Mouse (Mus musculus): ENCODE measurements around the gene Adamtsl5.
"Not testable (repeated sequence)": the region's sequence is repeated elsewhere in the genome, so short reads cannot be mapped to it uniquely, and the experiment has no call there.

Adamtsl5 gene

DNA sequence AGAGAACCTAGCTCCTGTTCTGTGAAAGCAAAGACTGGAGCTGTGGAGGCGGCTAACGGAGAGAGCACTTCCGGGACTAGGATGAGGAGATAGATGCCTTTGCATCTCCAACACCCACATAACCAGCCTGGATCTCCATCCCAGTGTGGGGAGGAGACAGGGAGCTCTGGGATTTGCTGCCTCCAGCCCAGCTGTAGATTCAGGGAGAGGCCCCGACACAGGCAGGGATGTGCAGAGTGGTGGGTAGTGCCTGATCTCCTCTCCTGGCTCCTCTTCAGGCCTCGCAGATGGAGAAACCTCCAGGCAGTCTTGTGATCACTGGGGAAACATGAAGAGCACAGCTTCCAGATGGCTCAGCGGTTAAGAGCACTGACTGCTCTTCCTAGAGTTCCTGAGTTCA, 24.5 kb upstream of the Adamtsl5 start:
- DNase-seq (ENCODE audit: low read depth, low spot score) = peak; percentile 82

DNA sequence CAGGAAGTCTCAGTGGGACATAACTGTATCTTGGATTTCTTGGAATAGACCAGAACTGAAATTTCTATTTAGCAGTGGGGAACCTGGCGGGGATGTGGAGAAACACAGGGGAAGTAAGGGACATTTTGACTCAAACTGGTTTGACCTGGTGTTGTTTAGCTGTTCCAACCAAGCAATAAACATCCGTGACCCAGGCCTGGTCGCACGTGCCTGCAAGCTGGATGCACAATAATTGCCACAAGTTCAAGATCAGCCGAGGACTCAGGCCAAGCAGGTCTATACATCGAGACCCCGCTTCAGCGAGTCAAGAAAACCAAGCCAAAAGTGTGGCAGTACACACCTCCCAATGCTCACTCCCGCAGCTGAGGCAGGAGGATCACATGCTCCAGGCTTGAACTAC, 23.8 kb upstream of the Adamtsl5 start:
- no peak for DNase-seq (ENCODE audit: low read depth, low spot score)

DNA sequence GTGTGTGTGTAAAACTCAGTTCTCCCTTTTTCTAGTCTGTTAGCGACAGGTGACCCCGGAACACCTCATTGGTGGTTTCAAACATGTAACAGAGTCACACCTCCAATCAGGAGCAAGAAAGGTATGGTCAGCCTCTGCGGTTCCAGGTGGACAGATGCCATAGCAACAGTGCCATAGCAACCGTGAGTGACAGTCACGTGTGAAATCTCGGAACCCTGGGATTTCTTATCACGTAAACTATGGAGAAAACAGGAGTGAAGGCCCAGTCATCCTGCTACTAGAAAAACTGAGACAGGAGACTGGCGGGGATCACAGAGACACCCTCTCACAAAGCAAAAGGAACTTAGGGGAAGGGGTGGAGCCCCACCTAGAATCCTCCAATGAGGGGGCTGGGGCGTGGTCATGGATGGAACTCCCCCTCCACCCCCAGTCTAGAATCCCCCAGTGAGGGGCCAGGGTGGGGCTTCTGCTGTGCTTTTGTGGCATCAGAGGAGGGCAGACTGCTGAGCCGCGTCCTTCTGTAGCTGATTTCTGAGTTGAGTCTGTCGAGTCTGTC, 23.3 kb upstream of the Adamtsl5 start:
- peak; percentile 93 for DNase-seq (ENCODE audit: low read depth, low spot score)

DNA sequence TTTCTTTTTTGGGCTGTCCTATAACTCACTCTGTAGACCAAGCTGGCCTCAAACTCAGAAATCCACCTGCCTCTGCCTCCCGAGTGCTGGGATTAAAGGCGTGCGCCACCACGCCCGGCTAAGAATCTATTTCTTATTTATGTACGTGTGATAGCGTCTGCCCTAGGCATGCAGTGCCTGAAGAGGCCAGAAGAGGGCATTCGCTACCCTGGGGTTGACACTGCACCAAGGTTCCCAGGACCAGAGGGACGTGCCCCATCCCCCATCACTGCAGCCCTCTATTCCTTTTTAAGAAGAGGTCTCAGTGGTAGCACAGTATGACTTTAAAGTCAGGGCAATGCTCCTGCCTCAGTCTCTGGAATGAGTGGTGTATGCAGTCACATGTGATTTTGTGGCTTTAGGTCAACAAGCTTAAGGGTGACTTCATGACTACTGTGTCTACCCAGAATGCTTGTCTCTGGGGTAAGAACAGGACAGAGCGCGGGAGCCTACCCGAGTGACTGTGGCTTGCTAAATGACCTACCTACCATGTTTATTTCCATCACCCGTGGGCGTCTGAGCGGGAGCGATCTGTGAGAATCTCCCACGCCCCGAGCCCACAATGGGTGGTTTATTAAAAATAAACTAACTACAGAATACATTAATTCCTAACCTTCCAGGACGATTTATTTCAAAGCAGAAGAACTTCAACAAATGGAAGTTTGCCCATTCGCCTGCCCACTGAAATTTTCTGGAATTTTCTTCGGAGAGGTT, 22.0 kb upstream of the Adamtsl5 start:
- peak; percentile 70 for DNase-seq (ENCODE audit: low read depth, low spot score)

DNA sequence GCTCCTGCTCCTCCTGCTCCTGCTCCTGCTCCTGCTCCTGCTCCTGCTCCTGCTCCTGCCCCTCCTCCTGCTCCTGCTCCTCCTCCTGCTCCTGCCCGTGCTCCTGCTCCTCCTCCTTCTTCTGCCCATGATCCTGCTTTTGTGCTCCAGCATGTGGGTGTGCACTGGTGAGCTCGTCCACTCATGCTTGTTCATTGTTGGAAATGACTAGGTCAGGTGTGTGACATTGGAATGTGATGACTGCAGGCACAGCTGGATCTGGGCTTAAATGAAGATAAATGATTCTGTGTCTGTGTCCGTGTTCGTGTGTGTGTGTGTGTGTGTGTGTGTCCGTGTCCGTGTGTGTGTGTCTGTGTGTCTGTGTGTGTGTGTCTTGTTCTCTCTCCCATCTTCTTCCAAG, 20.2 kb upstream of the Adamtsl5 start:
- no peak for DNase-seq (ENCODE audit: low read depth, low spot score)

DNA sequence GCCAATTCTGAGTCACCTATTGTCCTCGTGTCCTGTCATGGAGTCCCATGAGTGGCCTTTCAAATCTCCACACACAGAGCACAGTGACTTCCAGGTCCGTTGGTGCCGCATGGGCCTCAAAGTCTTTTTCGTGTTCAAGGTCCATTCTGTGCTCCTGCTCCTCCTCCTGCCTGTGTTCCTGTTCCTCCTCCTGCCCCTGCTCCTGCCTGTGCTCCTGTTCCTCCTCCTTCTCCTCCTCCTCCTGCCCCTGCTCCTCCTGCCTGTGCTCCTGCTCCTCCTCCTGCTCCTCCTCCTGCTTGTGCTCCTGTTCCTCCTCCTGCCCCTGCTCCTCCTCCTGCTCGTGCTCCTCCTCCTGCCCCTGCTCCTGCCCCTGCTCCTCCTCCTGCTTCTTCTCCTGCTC, 19.7 kb upstream of the Adamtsl5 start:
- DNase-seq (ENCODE audit: low read depth, low spot score) = no peak

DNA sequence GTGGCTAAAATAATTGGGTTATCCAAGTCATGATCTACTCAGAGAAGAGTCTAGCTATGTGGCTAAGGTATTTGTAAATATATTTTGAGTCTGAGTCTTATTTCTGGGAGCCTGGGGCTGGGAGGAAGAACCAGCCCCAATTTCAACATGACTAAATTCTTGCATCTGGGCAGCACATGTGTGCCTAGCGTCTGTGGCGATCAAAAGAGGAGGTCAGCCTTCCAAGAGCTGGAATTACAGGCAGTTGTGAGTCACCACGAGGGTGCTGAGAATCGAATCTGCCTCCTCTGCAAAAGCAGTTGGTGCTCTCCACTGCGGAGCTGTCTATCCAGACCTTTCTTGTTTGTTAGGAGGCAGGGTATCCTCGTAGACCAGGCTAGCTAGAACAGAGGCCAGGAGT, 17.5 kb upstream of the Adamtsl5 start:
- no peak for DNase-seq (ENCODE audit: low read depth, low spot score)

DNA sequence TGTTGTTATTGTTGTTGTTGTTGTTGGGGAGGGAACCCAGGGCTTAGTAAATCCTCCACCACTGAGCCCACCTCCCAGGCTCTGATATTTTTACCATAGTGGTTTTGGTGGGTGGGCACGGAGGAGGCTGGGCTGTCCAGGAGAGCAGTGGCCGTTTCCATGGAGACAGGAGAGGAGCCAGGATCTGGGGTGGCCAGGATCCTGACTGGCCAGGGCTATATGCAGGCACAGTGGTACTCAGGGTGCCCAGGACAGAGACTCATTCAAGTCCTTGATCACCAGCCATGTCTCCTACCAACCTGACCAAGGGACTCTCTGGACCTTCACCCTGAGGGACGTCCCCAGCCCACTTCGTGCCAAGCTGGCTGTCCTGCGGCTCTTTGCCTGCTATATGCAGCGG, 15.5 kb upstream of the Adamtsl5 start:
- no peak for DNase-seq (ENCODE audit: low read depth, low spot score)

DNA sequence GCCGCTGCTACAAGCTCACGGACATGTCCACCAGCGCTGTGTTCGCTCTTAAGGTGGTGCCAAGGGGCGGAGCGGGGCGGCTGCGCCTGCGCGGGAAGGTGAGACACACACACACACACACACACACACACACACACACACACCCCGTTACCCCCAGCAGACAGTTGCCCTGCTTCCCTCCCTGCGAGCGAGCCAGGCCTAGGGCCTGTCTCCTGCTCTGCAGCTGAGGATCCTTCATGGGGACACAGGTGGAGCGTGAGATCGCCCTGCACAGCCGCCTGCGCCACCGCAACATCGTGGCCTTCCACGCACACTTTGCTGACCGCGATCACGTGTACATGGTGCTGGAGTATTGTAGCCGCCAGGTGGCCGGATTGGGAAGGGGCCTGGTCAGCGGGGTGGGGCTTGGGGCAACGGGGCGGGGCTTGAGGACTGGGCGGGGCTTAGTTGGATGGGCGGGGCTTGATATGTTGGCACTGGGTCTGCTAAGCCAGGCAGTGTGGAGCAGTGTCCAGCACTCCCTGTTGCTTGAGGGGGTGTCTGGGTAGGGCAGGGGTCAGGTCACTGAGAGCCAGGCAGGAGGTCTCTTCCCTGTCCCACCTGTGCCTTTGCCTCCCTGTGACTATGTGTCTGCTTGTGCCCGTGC, 9.9 kb upstream of the Adamtsl5 start:
- peak; percentile 80 for DNase-seq (ENCODE audit: low read depth, low spot score)

DNA sequence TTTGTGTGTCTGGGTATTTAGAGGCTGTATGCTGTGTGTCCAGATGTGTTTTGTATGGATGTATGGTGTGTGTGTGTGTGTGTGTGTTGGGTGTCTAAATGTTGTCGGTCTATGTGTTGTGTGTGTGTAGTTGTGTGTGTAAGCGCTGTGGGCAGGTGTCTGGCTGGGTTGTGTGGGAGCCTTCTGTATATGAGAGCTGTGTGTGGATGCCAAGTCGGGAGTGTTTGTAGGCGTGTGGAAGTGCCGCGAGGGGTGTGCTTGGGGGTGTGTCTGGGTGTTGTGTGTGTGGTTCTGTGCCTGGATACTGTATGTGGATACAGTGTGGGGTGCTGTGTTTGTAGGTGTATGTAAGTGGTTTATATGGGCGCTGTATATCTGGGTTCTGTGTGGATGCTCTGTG, 9.1 kb upstream of the Adamtsl5 start:
- peak; percentile 69 for DNase-seq (ENCODE audit: low read depth, low spot score)

DNA sequence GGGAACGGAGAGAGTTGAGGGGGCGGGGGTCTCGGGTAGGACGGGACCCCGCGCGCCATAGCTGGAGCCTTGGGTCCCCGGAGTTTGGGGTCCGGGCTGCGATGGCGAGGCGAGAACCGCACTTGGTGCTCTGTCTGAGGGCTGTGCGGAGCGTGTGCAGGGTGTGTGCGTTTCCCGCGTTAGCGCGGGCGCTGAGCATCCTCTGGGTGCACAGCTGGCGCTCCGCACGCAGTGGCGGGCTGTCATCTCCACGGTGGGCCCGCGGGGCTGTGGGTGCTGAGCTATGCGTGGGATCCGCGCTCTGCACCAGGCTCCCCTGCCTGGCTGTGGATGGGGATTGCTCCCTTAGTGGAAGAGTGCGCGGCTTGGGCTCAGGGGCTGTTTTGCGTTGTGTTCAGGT, 8.5 kb upstream of the Adamtsl5 start:
- peak; percentile 44 for DNase-seq (ENCODE audit: low read depth, low spot score)

DNA sequence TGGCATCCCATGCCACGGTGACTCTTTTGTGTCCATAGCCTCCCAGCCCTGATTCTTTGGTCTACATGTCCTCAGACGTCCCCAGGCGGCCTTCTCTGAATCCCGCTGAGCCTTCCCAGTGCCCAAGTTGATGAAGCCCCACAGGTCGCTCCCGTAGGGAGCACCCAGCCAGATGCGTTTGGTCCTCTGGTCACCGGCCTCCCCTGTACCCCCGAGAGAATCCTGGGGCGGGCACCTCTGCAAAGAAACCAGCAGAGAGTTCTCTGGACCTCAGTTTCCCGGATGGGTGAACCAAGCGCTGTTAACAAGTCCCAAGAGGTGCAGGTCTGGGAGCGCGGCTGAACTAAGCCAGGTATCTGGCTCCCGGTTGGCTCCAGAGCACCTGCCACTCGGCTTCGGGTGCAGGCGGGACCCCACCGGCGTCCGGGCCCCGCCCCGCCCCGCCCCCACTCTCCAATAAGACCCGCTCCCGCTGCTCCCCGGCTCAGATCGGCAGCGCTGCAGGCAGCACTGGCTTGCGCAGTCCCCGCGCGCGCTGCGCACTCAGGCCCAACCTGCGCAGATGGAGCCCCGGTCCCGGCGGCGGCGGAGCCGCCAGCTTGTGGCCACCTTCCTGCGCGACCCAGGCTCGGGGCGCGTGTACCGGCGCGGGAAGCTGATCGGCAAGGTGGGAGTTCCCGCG, 7.9 kb upstream of the Adamtsl5 start, which contains the start of gene Plk5:
Plk5 (plus strand) TSS at position 459 of the 682 bp plus-strand sequence.
- peak; percentile 80 for DNase-seq (ENCODE audit: low read depth, low spot score)

DNA sequence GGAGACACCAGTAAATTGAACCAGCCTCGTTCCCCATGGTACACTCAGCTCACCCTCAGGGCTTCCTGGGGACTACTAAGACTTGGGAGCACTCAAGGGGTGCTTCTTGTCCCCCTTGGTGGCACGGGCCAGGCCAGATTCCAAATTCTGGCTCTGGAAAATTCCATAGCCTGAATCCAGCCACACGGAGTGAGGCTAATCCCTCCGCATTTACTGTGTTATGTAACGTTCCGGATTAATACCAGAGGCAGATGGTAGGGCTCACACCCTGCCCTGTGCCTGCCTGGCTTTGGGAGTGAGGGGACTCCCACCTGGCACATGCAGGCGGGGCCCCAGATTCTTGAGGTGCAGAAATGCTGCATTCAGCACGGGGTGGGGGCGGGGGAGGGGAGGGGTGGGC, 7.2 kb upstream of the Adamtsl5 start:
- peak; percentile 91 for DNase-seq (ENCODE audit: low read depth, low spot score)

DNA sequence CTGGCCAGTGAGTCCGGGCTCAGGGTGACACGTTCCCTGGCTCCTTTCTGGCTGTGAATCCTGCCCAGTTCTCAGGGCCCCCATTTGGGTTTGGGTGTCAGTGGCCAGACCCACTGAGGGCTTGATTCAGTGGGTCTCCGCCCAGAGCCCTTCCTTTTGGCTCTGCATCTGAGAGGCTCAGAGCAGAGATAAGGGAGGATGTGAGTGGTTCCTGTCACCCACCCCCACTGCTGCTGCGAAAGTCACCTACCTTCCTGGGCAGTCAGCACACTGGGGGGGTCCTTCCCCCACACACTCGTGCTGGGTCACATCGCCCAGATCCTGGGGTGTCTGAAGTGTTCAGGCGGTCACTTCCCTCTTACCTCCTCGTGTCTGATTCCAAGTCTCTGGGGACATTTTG, 4.5 kb upstream of the Adamtsl5 start:
- DNase-seq (ENCODE audit: low read depth, low spot score) = no peak

DNA sequence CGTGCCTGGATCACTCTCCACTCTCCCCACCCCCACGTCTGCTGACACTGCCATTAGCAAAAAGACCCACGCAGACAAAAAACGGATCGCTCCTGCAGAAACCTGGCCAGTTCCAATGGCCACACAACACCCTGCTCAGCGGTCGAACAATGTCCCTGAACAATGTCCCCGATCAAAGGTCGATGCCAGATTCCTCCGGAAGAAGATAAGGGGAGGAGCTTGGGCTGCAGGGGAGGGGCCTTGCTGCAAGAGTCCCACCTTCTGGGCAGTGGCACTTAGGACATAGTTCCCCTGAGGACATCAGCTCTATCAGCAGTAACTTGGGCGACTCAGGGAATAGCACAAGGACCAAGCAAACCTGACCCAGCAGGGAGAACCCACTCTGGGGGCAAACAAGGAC, 3.7 kb upstream of the Adamtsl5 start:
- DNase-seq (ENCODE audit: low read depth, low spot score) = no peak

DNA sequence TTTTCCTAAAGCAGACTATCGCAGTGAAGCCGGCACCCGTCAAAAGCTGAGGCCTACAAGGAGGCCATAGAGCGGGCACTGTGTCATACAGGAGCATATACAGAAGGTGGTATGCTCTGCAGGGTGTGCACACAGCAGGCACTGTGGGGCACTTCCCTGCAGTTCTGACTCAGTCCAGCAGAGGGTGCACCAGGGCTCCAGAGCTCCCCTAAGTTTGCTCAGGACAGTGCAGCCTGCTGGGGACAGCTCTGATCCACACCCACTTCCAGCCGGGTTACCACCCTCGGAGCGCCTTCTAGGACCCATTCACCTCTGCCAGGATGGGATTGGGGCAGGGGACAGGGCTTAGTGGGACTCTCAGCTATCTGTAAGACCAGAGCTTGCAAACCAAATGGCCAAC, 2.1 kb upstream of the Adamtsl5 start:
- peak; percentile 85 for DNase-seq (ENCODE audit: low read depth, low spot score)

DNA sequence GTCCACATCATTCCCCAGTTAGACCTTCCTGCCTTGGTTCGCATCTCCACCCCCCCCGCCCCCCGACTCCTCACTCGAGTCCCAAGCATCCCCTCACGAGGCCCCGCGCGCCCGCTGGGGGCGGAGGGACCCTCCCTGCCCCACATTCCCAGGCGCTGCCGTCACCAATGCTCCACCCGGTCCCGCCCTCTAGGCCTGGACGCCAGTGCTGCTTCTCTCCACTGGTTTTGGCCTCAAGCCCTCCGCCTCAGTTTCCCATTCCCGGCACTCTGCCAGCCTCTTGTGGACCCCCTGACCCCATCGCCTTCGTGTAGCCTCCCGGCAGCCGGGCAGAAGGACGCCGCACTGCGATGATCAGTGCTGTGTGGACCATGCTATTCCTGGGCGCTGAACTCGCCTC, 769 bp upstream of the Adamtsl5 start:
- DNase-seq (ENCODE audit: low read depth, low spot score) = no peak

DNA sequence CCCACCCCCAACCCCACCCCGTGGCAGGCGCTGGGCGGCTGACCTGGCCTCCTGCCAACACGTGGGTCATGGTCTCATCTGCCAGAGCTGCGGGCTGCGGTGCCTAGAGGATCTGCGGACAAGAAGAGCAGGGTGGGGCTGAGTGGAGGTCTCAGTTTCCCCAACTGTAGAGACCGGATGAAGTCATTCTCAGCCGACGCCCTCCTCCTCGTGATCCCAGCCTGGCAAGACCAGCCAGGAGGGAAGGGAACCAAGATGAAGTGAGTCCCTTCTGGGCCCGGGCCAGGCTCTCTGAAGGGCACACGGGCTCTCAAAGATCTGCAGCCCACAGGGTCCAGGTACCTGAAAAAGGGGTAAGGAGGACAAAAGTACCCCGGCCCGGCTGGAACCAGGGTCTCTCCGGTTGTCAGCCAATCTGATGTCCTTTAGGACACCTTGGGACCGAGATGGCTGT, 671 bp downstream of the Adamtsl5 start:
- no peak for DNase-seq (ENCODE audit: low read depth, low spot score)

DNA sequence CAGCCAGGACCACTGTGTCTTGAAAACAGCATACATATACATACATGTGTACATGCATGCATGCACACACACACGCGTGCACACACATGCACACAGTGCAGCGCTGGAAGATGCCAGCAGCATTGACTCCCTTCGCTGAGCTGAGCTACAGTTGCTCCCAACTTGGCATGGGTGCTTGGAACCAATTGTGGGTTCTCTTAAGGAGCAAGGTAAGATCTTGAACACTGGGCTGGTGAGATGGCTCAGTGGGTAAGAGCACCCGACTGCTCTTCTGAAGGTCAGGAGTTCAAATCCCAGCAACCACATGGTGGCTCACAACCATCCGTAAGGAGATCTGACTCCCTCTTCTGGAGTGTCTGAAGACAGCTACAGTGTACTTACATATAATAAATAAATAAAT, 2.3 kb downstream of the Adamtsl5 start:
- DNase-seq (ENCODE audit: low read depth, low spot score) = not testable (repeated sequence)

DNA sequence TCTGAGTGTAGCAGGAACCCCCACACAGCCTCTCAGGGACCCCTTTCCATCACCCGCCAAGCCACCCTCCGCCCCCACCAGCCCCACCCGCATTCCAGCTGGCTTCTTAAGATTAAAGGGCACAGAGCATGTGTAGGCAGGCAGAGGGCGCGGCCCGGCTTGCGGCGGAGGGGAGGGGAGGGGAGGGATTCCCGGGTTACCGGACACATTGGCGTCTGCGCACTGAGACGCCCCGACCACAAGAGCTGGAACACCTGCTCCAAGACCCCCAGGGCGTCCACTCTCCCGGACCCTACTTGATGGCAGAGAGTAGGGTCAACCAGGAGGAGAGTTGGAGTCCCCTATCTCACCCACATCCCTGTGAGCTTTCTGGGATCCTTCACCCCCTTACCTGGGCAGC, 3.1 kb downstream of the Adamtsl5 start:
- DNase-seq (ENCODE audit: low read depth, low spot score) = no peak

DNA sequence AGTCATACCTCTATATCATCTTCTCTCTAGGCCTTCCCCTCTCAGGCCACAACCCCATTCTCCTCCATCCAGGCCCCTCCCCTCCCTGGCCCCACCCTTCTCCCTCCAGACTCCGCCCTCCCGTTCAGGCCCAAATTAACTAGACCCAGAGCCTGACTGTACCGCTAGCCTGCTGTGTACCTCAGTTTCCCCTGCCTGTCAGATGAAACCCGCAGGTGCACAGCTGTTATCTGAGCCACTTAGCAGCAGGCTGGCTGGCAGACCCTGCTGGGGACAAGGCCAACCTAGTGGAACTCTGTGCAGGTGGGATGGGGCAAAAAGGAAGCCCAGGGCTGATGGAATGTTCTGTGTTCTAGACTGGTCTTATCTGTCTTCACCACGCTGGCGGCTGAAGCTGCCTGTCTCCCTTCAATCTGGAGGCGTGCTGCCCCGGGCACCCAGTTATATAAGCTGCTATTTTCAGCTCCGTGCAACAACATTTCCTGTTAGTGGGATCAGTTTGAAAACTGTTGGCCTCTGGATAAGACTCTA, 4.0 kb downstream of the Adamtsl5 start:
- DNase-seq (ENCODE audit: low read depth, low spot score) = peak; percentile 69

DNA sequence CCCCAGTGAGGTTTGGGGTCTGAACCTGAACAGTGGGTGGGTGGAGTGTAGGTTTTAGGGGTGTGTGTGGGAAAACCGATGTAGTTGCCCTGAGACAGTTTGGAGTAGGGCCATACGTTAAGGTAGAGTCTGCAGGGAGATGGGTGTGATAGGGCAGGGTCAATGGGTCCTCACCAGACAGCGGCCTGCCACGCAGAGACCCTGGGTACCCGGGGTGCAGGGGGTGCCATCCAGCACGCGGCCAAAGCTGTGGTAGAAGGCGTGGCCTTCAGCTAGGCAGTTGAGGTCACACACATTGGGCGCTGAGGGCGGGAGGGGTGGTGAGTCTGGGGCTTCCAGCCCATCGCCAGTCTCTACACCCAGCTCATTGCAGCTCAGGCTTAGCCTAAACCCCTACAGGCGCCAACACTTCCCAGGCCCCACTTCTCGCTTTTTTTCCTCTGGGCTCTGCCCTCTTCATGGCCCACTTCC, 4.8 kb downstream of the Adamtsl5 start:
- DNase-seq (ENCODE audit: low read depth, low spot score) = no peak

Data from brain, adult 2 months (tissue).